Comparison of ENCODE assay signal across 15 mouse cellular contexts in genomic region chr4:129111350-129111749, GRCm38 (mm10). TPM values are rescaled to one million over a fixed set of nuclear protein-coding genes. Genes with fewer than 3 reads are reported as not detected.
DNase-seq lines count a peak whose midpoint lies in the region; ATAC-seq and TF ChIP-seq lines count a peak whose summit lies in the region.
"Had no signal": no experiment of that assay in that cellular context is flagged by ENCODE, and none has a peak within 500 bp of the region (broad histone marks: within the 10 kb centered on the region; RNA-seq: fewer than 3 reads in every experiment).

No protein-coding gene starts in this region.

- no peaks in the 10 kb centered on the region for H3K36me3 ChIP-seq in hindbrain, postnatal 0 days (ENCODE audit: insufficient read depth, low read length)
- no peaks in the 10 kb centered on the region for H3K36me3 ChIP-seq in hindbrain, embryonic 11.5 days (ENCODE audit: control insufficient read depth, insufficient read depth, low read length)
- H3K36me3 ChIP-seq in lung, postnatal 0 days (ENCODE audit: insufficient read depth, low read length) = no peaks in the 10 kb centered on the region
- peaks cover 40% of the 10 kb centered on the region for H3K36me3 ChIP-seq in small intestine, adult 2 months (ENCODE audit: control insufficient read depth, insufficient read depth, low read length)
- H3K36me3 ChIP-seq: heart, embryonic 13.5 days; hindbrain, embryonic 13.5 days had no signal

- no peak overlapping the region for H3K9ac ChIP-seq in hindbrain, postnatal 0 days (replicated peaks; ENCODE audit: low read length)
- H3K9ac ChIP-seq in hindbrain, embryonic 11.5 days (ENCODE audit: low read depth, low read length) = no peak overlapping the region
- no peak overlapping the region for H3K9ac ChIP-seq in lung, postnatal 0 days (replicated peaks; ENCODE audit: low read depth)
- H3K9ac ChIP-seq: heart, embryonic 13.5 days; hindbrain, embryonic 13.5 days had no signal

- H3K4me1 ChIP-seq in hindbrain, postnatal 0 days (ENCODE audit: insufficient read depth, low read length) = peaks cover 7% of the 10 kb centered on the region; the same call in 1 of the 2 replicates
- H3K4me1 ChIP-seq in hindbrain, embryonic 11.5 days (replicated peaks; ENCODE audit: control insufficient read depth, insufficient read depth, low read length) = peaks cover 3% of the 10 kb centered on the region; the same call in 1 of the 2 replicates
- no peaks in the 10 kb centered on the region for H3K4me1 ChIP-seq in lung, postnatal 0 days (ENCODE audit: insufficient read depth, low read depth, low read length)
- H3K4me1 ChIP-seq in small intestine, adult 2 months (ENCODE audit: control insufficient read depth, insufficient read depth, insufficient read length, low read length) = peaks cover 28% of the 10 kb centered on the region
- H3K4me1 ChIP-seq: heart, embryonic 13.5 days had no signal

- no peak for TF ChIP-seq POLR2A in small intestine, adult 2 months (IDR thresholded peaks at IDR 0.05; ENCODE audit: low read depth, low read length)

- no peak overlapping the region for H3K27ac ChIP-seq in hindbrain, postnatal 0 days
- H3K27ac ChIP-seq in hindbrain, embryonic 11.5 days (ENCODE audit: low read depth, low read length) = no peak overlapping the region
- no peak overlapping the region for H3K27ac ChIP-seq in lung, postnatal 0 days (ENCODE audit: low read length)
- H3K27ac ChIP-seq in small intestine, adult 2 months (ENCODE audit: insufficient read depth, low read depth, low read length) = no peak overlapping the region
- H3K27ac ChIP-seq: heart, embryonic 13.5 days; hindbrain, embryonic 13.5 days had no signal

- peak; percentile 68 for TF ChIP-seq CTCF in hindbrain, postnatal 0 days (IDR thresholded peaks at IDR 0.05; ENCODE audit: low read depth)
- TF ChIP-seq CTCF in lung, postnatal 0 days (IDR thresholded peaks at IDR 0.05) = peak; percentile 46
- TF ChIP-seq CTCF in small intestine, adult 2 months (IDR thresholded peaks at IDR 0.05; ENCODE audit: extremely low read depth, insufficient read length, insufficient replicate concordance, low read depth, low read length) = peak; percentile 60; the same call in 1 of the 2 replicates

- no peaks in the 10 kb centered on the region for H3K9me3 ChIP-seq in hindbrain, postnatal 0 days (ENCODE audit: low read length)
- no peaks in the 10 kb centered on the region for H3K9me3 ChIP-seq in hindbrain, embryonic 11.5 days (ENCODE audit: control insufficient read depth, low read length)
- H3K9me3 ChIP-seq in lung, postnatal 0 days (ENCODE audit: low read length) = no peaks in the 10 kb centered on the region
- H3K9me3 ChIP-seq: heart, embryonic 13.5 days; hindbrain, embryonic 13.5 days had no signal

- 54% methylated on average over 11 of the region's 11 CpGs for WGBS in hindbrain, postnatal 0 days
- WGBS in hindbrain, embryonic 11.5 days = 65% methylated on average over 11 of the region's 11 CpGs
- 43% methylated on average over 11 of the region's 11 CpGs for WGBS in lung, postnatal 0 days
- 55% methylated on average over 11 of the region's 11 CpGs for WGBS in small intestine, adult 2 months

- H3K27me3 ChIP-seq in hindbrain, postnatal 0 days (ENCODE audit: insufficient read depth, low read length) = 0 out of 2 replicates have a peak, but pooled peaks cover under 1% of the 10 kb centered on the region
- H3K27me3 ChIP-seq in hindbrain, embryonic 11.5 days (ENCODE audit: control insufficient read depth, insufficient read depth, low read length) = peaks cover 4% of the 10 kb centered on the region
- no peaks in the 10 kb centered on the region; the same call in 1 of the 2 replicates for H3K27me3 ChIP-seq in lung, postnatal 0 days (replicated peaks; ENCODE audit: insufficient read depth, low read length)
- H3K27me3 ChIP-seq in small intestine, adult 2 months (ENCODE audit: control insufficient read depth, insufficient read depth, low read length) = no peaks in the 10 kb centered on the region

- DNase-seq in hindbrain, postnatal 0 days (ENCODE audit: low spot score) = peak; percentile 48
- no peak for DNase-seq in hindbrain, embryonic 11.5 days (ENCODE audit: low spot score)
- DNase-seq in lung, postnatal 0 days (ENCODE audit: low spot score) = peak; percentile 40
- DNase-seq in lung, postnatal 14 days = no peak
- DNase-seq in NIH3T3 (ENCODE audit: low read depth) = peak; percentile 70
- DNase-seq in embryo, embryonic 10 days (ENCODE audit: low spot score) = no peak
- DNase-seq in cerebellum, adult 9-10 months = no peak
- DNase-seq: kidney, postnatal 25 days; thymus, postnatal 36 days had no signal

- no peak overlapping the region for H3K4me3 ChIP-seq in hindbrain, postnatal 0 days (ENCODE audit: low read length)
- no peak overlapping the region for H3K4me3 ChIP-seq in hindbrain, embryonic 11.5 days (ENCODE audit: low read depth, low read length)
- no peak overlapping the region for H3K4me3 ChIP-seq in lung, postnatal 0 days (ENCODE audit: low read depth, low read length)
- H3K4me3 ChIP-seq in small intestine, adult 2 months (ENCODE audit: low read depth, low read length) = no peak overlapping the region
- H3K4me3 ChIP-seq: heart, embryonic 13.5 days; hindbrain, embryonic 13.5 days had no signal

- no peak overlapping the region for H3K4me2 ChIP-seq in hindbrain, postnatal 0 days (ENCODE audit: low read depth, low read length)
- H3K4me2 ChIP-seq in hindbrain, embryonic 11.5 days (replicated peaks; ENCODE audit: low read depth, low read length) = no peak overlapping the region
- H3K4me2 ChIP-seq in lung, postnatal 0 days (replicated peaks; ENCODE audit: low read depth, low read length) = no peak overlapping the region
- H3K4me2 ChIP-seq: heart, embryonic 13.5 days had no signal

- TF ChIP-seq EP300 in lung, postnatal 0 days (IDR thresholded peaks at IDR 0.05) = no peak

- ATAC-seq in hindbrain, postnatal 0 days = no peak
- ATAC-seq in hindbrain, embryonic 11.5 days (ENCODE audit: low FRiP score) = no peak
- ATAC-seq in lung, postnatal 0 days = no peak

RNA-seq across cellular contexts. Expression of gene Tmem54, which starts 6.0 kb away (rescaled TPM):
- not detected in 2 replicates for total RNA-seq in hindbrain, postnatal 0 days (2014; rRNA removed)
- polyA plus RNA-seq in hindbrain, postnatal 0 days (2015; fragmentation: Nextera tagmentation; extraction: Ambion mirVana) = 0.19 and 0.39 TPM in 2 replicates
- polyA plus RNA-seq in hindbrain, embryonic 11.5 days (2014; fragmentation: Nextera tagmentation; extraction: Ambion mirVana) = 0.96 and 1.4 TPM in 2 replicates
- polyA plus RNA-seq in lung, postnatal 0 days (2015; fragmentation: Nextera tagmentation; extraction: Ambion mirVana) = 2.4 and 2.9 TPM in 2 replicates
- polyA plus RNA-seq in small intestine, adult 2 months (2012; rRNA removed) = 473 and 851 TPM in 2 replicates
- total RNA-seq: adrenal gland, adult 18-20 months; gastrocnemius, adult 8-10 months; megakaryocyte-erythroid progenitor cell, adult 5-6 weeks had no signal
- polyA plus RNA-seq: hindbrain, embryonic 13.5 days had no signal

RNA-seq across cellular contexts. Expression of gene Hpca, which starts 10.5 kb away (rescaled TPM):
- 270 and 290 TPM in 2 replicates for total RNA-seq in hindbrain, postnatal 0 days (2014; rRNA removed)
- 179 and 202 TPM in 2 replicates for polyA plus RNA-seq in hindbrain, postnatal 0 days (2015; fragmentation: Nextera tagmentation; extraction: Ambion mirVana)
- 2.3 and 2.6 TPM in 2 replicates for polyA plus RNA-seq in hindbrain, embryonic 11.5 days (2014; fragmentation: Nextera tagmentation; extraction: Ambion mirVana)
- 0.51 and 1.1 TPM in 2 replicates for polyA plus RNA-seq in lung, postnatal 0 days (2015; fragmentation: Nextera tagmentation; extraction: Ambion mirVana)
- 0.56 and 0.72 TPM in 2 replicates for polyA plus RNA-seq in small intestine, adult 2 months (2012; rRNA removed)
- total RNA-seq: gastrocnemius, adult 8-10 months; megakaryocyte-erythroid progenitor cell, adult 5-6 weeks had no signal

RNA-seq across cellular contexts. Expression of gene Fndc5, which starts 25.4 kb away (rescaled TPM):
- total RNA-seq in hindbrain, postnatal 0 days (2014; rRNA removed) = 33.5 and 38.4 TPM in 2 replicates
- polyA plus RNA-seq in hindbrain, postnatal 0 days (2015; fragmentation: Nextera tagmentation; extraction: Ambion mirVana) = 19.6 and 20.1 TPM in 2 replicates
- polyA plus RNA-seq in hindbrain, embryonic 11.5 days (2014; fragmentation: Nextera tagmentation; extraction: Ambion mirVana) = 2.5 and 3.2 TPM in 2 replicates
- polyA plus RNA-seq in lung, postnatal 0 days (2015; fragmentation: Nextera tagmentation; extraction: Ambion mirVana) = 7.6 and 9.7 TPM in 2 replicates
- polyA plus RNA-seq in small intestine, adult 2 months (2012; rRNA removed) = 0.36 and 0.87 TPM in 2 replicates

RNA-seq across cellular contexts. Expression of gene Rnf19b, which starts 53.3 kb away (rescaled TPM):
- total RNA-seq in hindbrain, postnatal 0 days (2014; rRNA removed) = 141 and 156 TPM in 2 replicates
- polyA plus RNA-seq in hindbrain, postnatal 0 days (2015; fragmentation: Nextera tagmentation; extraction: Ambion mirVana) = 29.9 and 31.8 TPM in 2 replicates
- polyA plus RNA-seq in hindbrain, embryonic 11.5 days (2014; fragmentation: Nextera tagmentation; extraction: Ambion mirVana) = 10.7 and 11.1 TPM in 2 replicates
- polyA plus RNA-seq in lung, postnatal 0 days (2015; fragmentation: Nextera tagmentation; extraction: Ambion mirVana) = 10.9 and 11.7 TPM in 2 replicates
- polyA plus RNA-seq in small intestine, adult 2 months (2012; rRNA removed) = 99.3 and 218 TPM in 2 replicates

Comparison
In these comparisons a context has a peak if more than half of its experiments do, and no peak if none do; other contexts are left out.
1. DNase-seq: peak in hindbrain, postnatal 0 days (single experiment), lung, postnatal 0 days (single experiment) and NIH3T3 (single experiment); none in hindbrain, embryonic 11.5 days (single experiment), lung, postnatal 14 days (single experiment), embryo, embryonic 10 days (single experiment) and cerebellum, adult 9-10 months (single experiment).
2. RNA of gene Hpca, which starts 10.5 kb away (polyA plus RNA-seq): 179 to 202 TPM in hindbrain, postnatal 0 days; 2.3 to 2.6 TPM in hindbrain, embryonic 11.5 days, 0.56 to 0.72 TPM in small intestine, adult 2 months and 0.51 to 1.1 TPM in lung, postnatal 0 days; every median in the first group is over 10 times any median in the second.
3. RNA of gene Tmem54, which starts 6.0 kb away (polyA plus RNA-seq): 473 to 851 TPM in small intestine, adult 2 months; 2.4 to 2.9 TPM in lung, postnatal 0 days, 0.96 to 1.4 TPM in hindbrain, embryonic 11.5 days and 0.19 to 0.39 TPM in hindbrain, postnatal 0 days; every median in the first group is over 100 times any median in the second.
4. Peak in every context shown above with its lines, with median percentiles within 50 percentile points of each other: CTCF ChIP-seq.